Mouse (Mus musculus): ENCODE data around the gene Cxcl13.

GRCm38 (mm10) chr5:95956651-95957050 is at the start of gene Cxcl13:
- no peak for TF ChIP-seq CTCF (IDR thresholded peaks at IDR 0.05; ENCODE audit: insufficient read depth, low read length)
- TF ChIP-seq POLR2A (IDR thresholded peaks at IDR 0.05; ENCODE audit: borderline replicate concordance, extremely low read depth, low read depth, low read length) = no peak
